Mouse (Mus musculus): ENCODE data around the gene Birc7. TPM values are rescaled to one million over a fixed set of nuclear protein-coding genes. Genes with fewer than 3 reads are reported as not detected.

Gene Birc7
- polyA plus RNA-seq, 1 experiment from 2014 or later, result 0.15 TPM

- Histone ChIP-seq H3K4me2 (ENCODE audit: low read depth, low read length) (no peak overlapping the region), H3K27ac (ENCODE audit: low read depth, low read length) (peak overlapping the region; percentile 99), H3K9me3 (ENCODE audit: control insufficient read depth, low read length) (no peaks in the 10 kb centered on the region), H3K4me1 (ENCODE audit: control insufficient read depth, insufficient read depth, low read length) (peaks cover 35% of the 10 kb centered on the region), H3K36me3 (ENCODE audit: control insufficient read depth, insufficient read depth, low read length) (0 out of 2 replicates have a peak, but pooled peaks cover 4% of the 10 kb centered on the region), H3K27me3 (ENCODE audit: control insufficient read depth, insufficient read depth, low read length) (no peaks in the 10 kb centered on the region), H3K4me3 (ENCODE audit: low read depth, low read length) (no peak overlapping the region), H3K9ac (replicated peaks; ENCODE audit: low read depth, low read length) (no peak overlapping the region)
- WGBS, result 65% methylated on average over 6 of the region's 6 CpGs
- ATAC-seq (ENCODE audit: low read depth), result no peak
Observed at GRCm38 (mm10) chr2:180897857-180898256, 31.0 kb upstream of the Birc7 start.

DNA sequence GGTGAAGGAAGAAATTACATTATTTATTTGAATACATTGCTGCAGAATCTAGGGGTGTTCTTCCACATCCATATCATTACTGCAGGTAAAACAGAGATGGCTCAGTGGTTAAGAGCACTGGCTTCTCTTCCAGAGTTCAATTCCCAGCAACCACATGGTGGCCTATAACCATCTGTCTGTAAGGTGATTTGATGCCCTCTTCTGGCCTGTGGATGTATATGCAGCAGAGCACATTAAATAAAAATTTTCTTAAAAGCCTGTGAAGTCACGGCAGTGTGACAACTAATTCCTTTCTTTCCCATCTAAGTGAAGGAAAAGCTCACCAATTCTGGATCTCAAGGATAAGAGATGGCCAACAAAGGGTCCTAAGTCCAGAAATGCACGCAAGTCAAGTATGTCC, 26.7 kb upstream of the Birc7 start:
- Histone ChIP-seq H3K27me3 (ENCODE audit: control insufficient read depth, insufficient read depth, low read length) (no peaks in the 10 kb centered on the region), H3K27ac (ENCODE audit: low read depth, low read length) (no peak overlapping the region), H3K4me3 (ENCODE audit: low read depth, low read length) (no peak overlapping the region), H3K36me3 (ENCODE audit: control insufficient read depth, insufficient read depth, low read length) (no peaks in the 10 kb centered on the region), H3K4me2 (ENCODE audit: low read depth, low read length) (no peak overlapping the region), H3K9ac (replicated peaks; ENCODE audit: low read depth, low read length) (no peak overlapping the region), H3K4me1 (ENCODE audit: control insufficient read depth, insufficient read depth, low read length) (peaks cover 11% of the 10 kb centered on the region), H3K9me3 (ENCODE audit: control insufficient read depth, low read length) (no peaks in the 10 kb centered on the region)
- WGBS, result 38% methylated on average over 2 of the region's 2 CpGs
- ATAC-seq (ENCODE audit: low read depth), result no peak

- H3K9ac ChIP-seq (replicated peaks; ENCODE audit: low read depth, low read length), result no peak overlapping the region
- no peak overlapping the region for H3K27ac ChIP-seq (ENCODE audit: low read depth, low read length)
- ATAC-seq (ENCODE audit: low read depth), result no peak
- H3K9me3 ChIP-seq (ENCODE audit: control insufficient read depth, low read length), result no peaks in the 10 kb centered on the region
- H3K36me3 ChIP-seq (ENCODE audit: control insufficient read depth, insufficient read depth, low read length), result no peaks in the 10 kb centered on the region
- no peaks in the 10 kb centered on the region; the same call in 1 of the 2 replicates for H3K4me1 ChIP-seq (ENCODE audit: control insufficient read depth, insufficient read depth, low read length)
- no peaks in the 10 kb centered on the region for H3K27me3 ChIP-seq (ENCODE audit: control insufficient read depth, insufficient read depth, low read length)
- no peak overlapping the region for H3K4me2 ChIP-seq (ENCODE audit: low read depth, low read length)
- no peak overlapping the region for H3K4me3 ChIP-seq (ENCODE audit: low read depth, low read length)
- 94% methylated on average over 18 of the region's 18 CpGs for WGBS
Observed at GRCm38 (mm10) chr2:180904435-180905208, 24.2 kb upstream of the Birc7 start.

- H3K9ac ChIP-seq (replicated peaks; ENCODE audit: low read depth, low read length), result no peak overlapping the region
- H3K27me3 ChIP-seq (ENCODE audit: control insufficient read depth, insufficient read depth, low read length), result no peaks in the 10 kb centered on the region
- H3K4me2 ChIP-seq (ENCODE audit: low read depth, low read length), result no peak overlapping the region
- peaks cover 8% of the 10 kb centered on the region for H3K36me3 ChIP-seq (ENCODE audit: control insufficient read depth, insufficient read depth, low read length)
- no peaks in the 10 kb centered on the region; the same call in 1 of the 2 replicates for H3K4me1 ChIP-seq (ENCODE audit: control insufficient read depth, insufficient read depth, low read length)
- no peak overlapping the region for H3K4me3 ChIP-seq (ENCODE audit: low read depth, low read length)
- no peak overlapping the region for H3K27ac ChIP-seq (ENCODE audit: low read depth, low read length)
- 56% methylated on average over 5 of the region's 5 CpGs for WGBS
- H3K9me3 ChIP-seq (ENCODE audit: control insufficient read depth, low read length), result no peaks in the 10 kb centered on the region
- ATAC-seq (ENCODE audit: low read depth), result no peak
Observed at GRCm38 (mm10) chr2:180905556-180906221, 23.1 kb upstream of the Birc7 start.

DNA sequence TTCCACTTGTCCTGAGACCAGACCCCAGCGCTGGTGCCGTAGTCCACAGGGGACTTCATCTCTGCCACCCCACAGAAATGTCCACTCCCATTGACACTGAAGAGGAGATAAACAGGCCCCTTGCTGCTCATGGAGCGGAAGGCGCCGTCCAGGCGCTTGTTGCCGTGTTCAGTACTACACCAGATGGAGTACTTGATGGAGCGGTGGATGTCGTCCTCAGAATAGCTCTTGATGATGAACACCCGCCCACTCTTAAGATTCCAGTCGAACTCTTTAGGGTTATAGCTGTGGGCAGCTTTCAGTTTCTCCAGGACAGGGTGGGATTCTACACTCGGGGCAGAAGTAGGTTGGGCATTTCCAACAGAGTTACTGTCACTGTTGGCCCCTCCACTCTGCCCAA, 17.9 kb upstream of the Birc7 start:
- ATAC-seq (ENCODE audit: low read depth), result no peak
- no peak overlapping the region for H3K27ac ChIP-seq (ENCODE audit: low read depth, low read length)
- no peaks in the 10 kb centered on the region for H3K9me3 ChIP-seq (ENCODE audit: control insufficient read depth, low read length)
- no peaks in the 10 kb centered on the region; the same call in 1 of the 2 replicates for H3K4me1 ChIP-seq (ENCODE audit: control insufficient read depth, insufficient read depth, low read length)
- H3K4me3 ChIP-seq (ENCODE audit: low read depth, low read length), result no peak overlapping the region
- H3K27me3 ChIP-seq (ENCODE audit: control insufficient read depth, insufficient read depth, low read length), result no peaks in the 10 kb centered on the region
- WGBS, result 95% methylated on average over 12 of the region's 12 CpGs
- peaks cover 27% of the 10 kb centered on the region for H3K36me3 ChIP-seq (ENCODE audit: control insufficient read depth, insufficient read depth, low read length)
- H3K9ac ChIP-seq (replicated peaks; ENCODE audit: low read depth, low read length), result no peak overlapping the region
- H3K4me2 ChIP-seq (ENCODE audit: low read depth, low read length), result no peak overlapping the region

- no peak overlapping the region for H3K4me3 ChIP-seq (ENCODE audit: low read depth, low read length)
- H3K4me1 ChIP-seq (ENCODE audit: control insufficient read depth, insufficient read depth, low read length), result peaks cover 7% of the 10 kb centered on the region
- 85% methylated on average over 3 of the region's 3 CpGs for WGBS
- no peak overlapping the region for H3K4me2 ChIP-seq (ENCODE audit: low read depth, low read length)
- H3K9me3 ChIP-seq (ENCODE audit: control insufficient read depth, low read length), result no peaks in the 10 kb centered on the region
- peaks cover 22% of the 10 kb centered on the region for H3K36me3 ChIP-seq (ENCODE audit: control insufficient read depth, insufficient read depth, low read length)
- no peak overlapping the region for H3K9ac ChIP-seq (replicated peaks; ENCODE audit: low read depth, low read length)
- H3K27me3 ChIP-seq (ENCODE audit: control insufficient read depth, insufficient read depth, low read length), result no peaks in the 10 kb centered on the region
- H3K27ac ChIP-seq (ENCODE audit: low read depth, low read length), result no peak overlapping the region
- ATAC-seq (ENCODE audit: low read depth), result no peak
Observed at GRCm38 (mm10) chr2:180915886-180916433, 12.9 kb upstream of the Birc7 start.

DNA sequence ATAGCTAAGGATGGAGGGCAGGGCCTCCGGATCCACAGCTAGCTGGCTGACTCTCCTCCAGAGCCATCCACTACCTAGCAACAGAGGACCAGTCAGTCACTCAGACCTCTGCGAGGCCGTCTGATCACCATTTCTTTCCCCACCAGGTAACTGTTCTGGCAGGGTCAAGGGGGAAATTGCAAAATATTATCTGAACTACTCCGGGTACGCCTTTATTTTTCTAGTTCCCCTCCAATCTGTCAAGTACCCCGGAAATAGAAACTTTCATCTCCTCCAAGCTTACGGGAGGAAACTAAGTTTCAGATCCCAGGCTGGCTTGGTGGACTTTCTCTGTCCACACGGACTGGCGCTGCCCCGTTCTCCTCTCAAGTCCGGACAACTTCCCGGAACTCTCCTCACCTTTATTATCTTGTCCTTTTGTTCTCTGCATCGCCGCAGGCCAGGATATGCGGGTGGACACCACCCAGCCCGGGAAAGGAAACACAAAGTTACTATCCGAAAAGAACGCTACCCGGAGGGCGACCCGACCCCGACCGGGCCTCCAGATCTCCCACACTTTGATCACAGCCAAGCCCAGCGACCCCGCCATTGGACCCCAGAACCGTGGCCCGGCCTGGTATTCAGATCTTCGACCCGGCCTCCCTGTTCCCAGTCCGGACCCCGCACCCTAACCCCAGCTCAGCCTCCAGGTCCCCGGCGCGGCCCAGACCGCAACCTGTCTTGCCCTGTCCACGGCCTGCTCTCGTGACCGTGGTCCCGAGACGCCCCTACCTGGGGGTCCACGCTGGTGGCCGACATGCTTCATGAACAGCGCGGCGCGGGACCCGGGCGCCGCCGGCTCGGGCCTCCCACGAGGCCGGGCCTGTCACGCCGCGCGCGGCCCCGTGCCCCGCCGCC, 8.7 kb upstream of the Birc7 start:
- H3K36me3 ChIP-seq (ENCODE audit: control insufficient read depth, insufficient read depth, low read length), result 0 out of 2 replicates have a peak, but pooled peaks cover 6% of the 10 kb centered on the region

GRCm38 (mm10) chr2:180920810-180921400, 7.9 kb upstream of the Birc7 start, which contains the start of gene Ythdf1:
Gene Ythdf1 (minus strand): TSS chr2:180920949.
- H3K4me3 ChIP-seq (ENCODE audit: low read depth, low read length), result peak within 1 kb of the TSS; percentile 99
- under 1% methylated on average over 29 of the region's 56 CpGs for WGBS
- 0 out of 2 replicates have a peak, but pooled peaks cover 6% of the 10 kb centered on the region for H3K36me3 ChIP-seq (ENCODE audit: control insufficient read depth, insufficient read depth, low read length)
- peak within 1 kb of the TSS; percentile 93 for H3K9ac ChIP-seq (replicated peaks; ENCODE audit: low read depth, low read length)
- no peaks in the 10 kb centered on the region for H3K27me3 ChIP-seq (ENCODE audit: control insufficient read depth, insufficient read depth, low read length)
- H3K27ac ChIP-seq (ENCODE audit: low read depth, low read length), result peak within 1 kb of the TSS; percentile 64
- H3K4me2 ChIP-seq (ENCODE audit: low read depth, low read length), result peak within 1 kb of the TSS; percentile 97
- H3K4me1 ChIP-seq (ENCODE audit: control insufficient read depth, insufficient read depth, low read length), result peaks cover 7% of the 10 kb centered on the region
- H3K9me3 ChIP-seq (ENCODE audit: control insufficient read depth, low read length), result no peaks in the 10 kb centered on the region
- ATAC-seq (ENCODE audit: low read depth), result peak; percentile 96

More for the DNA sequence above, 8.7 kb upstream of the Birc7 start:
- H3K9ac ChIP-seq (replicated peaks; ENCODE audit: low read depth, low read length), result peak overlapping the region; percentile 93
- H3K9me3 ChIP-seq (ENCODE audit: control insufficient read depth, low read length), result no peaks in the 10 kb centered on the region
- H3K4me1 ChIP-seq (ENCODE audit: control insufficient read depth, insufficient read depth, low read length), result peaks cover 7% of the 10 kb centered on the region
- H3K27ac ChIP-seq (ENCODE audit: low read depth, low read length), result peak overlapping the region; percentile 64
- H3K27me3 ChIP-seq (ENCODE audit: control insufficient read depth, insufficient read depth, low read length), result no peaks in the 10 kb centered on the region
- H3K4me2 ChIP-seq (ENCODE audit: low read depth, low read length), result peak overlapping the region; percentile 97
- peak overlapping the region; percentile 99 for H3K4me3 ChIP-seq (ENCODE audit: low read depth, low read length)
- ATAC-seq (ENCODE audit: low read depth), result peak; percentile 72
- WGBS, result 1% methylated on average over 55 of the region's 61 CpGs

Data from neural tube, embryonic 14.5 days (tissue).